Mouse (Mus musculus) activated CD4-positive, CD25-positive, alpha-beta regulatory T cell, adult 4 months (primary cell): ENCODE measurements around the gene Sema5b. TPM values are rescaled to one million over a fixed set of nuclear protein-coding genes. Genes with fewer than 3 reads are reported as not detected.

Experiments used
- ATAC-seq: one replicate; pipeline ENCODE4 v1.8.0; 2017
- polyA plus RNA-seq, 2 experiments: library from polyadenylated mRNA; unstranded; fragments of 100-300 nt; shearing (Covaris generic); gene quantifications; one replicate each; pipeline ENCODE4 v1.2.1; 2017

Gene Sema5b
- polyA plus RNA-seq: not detected

- ATAC-seq: no peak
Measured at GRCm38 (mm10) chr16:35541117-35541641, at the start of gene Sema5b. Sema5b (plus strand) TSS chr16:35541145.

- ATAC-seq: no peak
Measured at GRCm38 (mm10) chr16:35500342-35500741, 40.6 kb upstream of the Sema5b start.

DNA sequence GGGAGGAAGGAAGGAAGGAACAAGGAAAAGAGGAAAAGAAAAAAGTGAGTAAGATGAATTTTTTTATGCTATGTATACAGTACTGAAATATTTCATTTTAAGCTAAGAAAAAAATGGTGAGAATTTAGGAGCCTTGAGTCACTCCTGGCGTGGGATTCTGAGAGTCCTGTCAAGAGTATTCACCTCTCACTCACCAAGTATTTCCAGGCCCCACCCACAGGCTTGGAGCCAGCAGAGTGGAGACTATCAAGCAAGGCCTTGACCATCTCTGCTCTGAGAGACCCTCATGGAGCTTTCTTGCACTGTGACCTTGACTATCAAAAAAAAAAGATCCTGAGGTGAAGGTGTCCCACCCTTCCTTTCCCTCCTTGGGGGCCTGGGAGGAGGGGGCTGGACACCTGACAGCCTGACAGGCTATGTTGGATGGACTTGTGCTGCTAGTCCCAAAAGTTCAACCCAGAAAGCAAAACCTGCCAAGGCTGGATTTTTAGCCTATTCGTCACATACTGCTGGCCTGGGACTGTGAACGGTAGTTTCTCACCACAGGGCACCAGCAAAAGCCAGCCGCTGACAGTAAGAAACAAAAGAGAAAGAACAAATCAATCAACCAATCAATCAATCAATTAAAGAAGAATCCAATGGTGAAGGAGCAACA, 39.7 kb upstream of the Sema5b start:
- no peak for ATAC-seq

DNA sequence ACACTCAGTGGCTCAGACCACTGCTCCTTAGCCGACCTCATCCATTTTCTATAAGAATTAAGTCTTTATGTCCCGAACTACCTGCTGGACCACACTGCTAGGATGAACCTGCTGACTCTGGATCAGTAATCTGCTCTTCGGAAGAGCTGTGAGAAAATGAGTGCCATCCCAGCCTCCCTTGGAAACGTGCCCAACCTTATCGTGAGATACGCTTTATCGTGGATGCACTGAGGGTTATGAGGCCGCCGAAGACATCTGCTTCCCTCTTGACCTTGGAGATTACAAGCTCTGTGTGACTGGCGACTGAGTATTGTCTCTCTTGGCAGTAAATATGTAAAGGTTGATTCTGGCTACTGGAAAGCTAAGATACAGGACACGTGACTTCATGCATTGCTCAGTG, 38.5 kb upstream of the Sema5b start:
- ATAC-seq: no peak

- no peak for ATAC-seq
Measured at GRCm38 (mm10) chr16:35504266-35504665, 36.7 kb upstream of the Sema5b start.

DNA sequence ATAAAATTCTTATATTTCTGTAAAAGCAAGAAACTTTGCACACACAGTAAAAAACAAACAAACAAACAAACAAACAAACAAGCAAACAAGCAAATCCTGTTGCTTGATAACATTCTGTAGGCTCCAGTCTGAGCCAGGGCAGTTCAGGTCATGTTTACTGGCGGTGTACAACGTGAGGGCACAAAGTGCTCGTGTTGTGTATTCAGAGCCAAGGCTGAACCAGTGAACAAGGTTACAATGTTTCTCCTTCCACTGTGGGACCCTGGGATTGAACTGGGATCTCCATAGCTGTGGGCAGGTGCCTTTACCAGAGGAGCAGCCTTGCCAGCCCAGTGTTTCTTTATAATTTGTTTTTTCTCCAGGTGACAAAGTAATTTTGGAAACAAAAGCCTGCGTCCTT, 35.2 kb upstream of the Sema5b start:
- ATAC-seq: no peak

GRCm38 (mm10) chr16:35508581-35508980, 32.4 kb upstream of the Sema5b start:
- no peak for ATAC-seq

GRCm38 (mm10) chr16:35509331-35510070, 31.4 kb upstream of the Sema5b start:
- ATAC-seq: no peak

GRCm38 (mm10) chr16:35515977-35516612, 24.9 kb upstream of the Sema5b start:
- ATAC-seq: no peak

- ATAC-seq: no peak
Measured at GRCm38 (mm10) chr16:35517976-35518951, 22.7 kb upstream of the Sema5b start.

DNA sequence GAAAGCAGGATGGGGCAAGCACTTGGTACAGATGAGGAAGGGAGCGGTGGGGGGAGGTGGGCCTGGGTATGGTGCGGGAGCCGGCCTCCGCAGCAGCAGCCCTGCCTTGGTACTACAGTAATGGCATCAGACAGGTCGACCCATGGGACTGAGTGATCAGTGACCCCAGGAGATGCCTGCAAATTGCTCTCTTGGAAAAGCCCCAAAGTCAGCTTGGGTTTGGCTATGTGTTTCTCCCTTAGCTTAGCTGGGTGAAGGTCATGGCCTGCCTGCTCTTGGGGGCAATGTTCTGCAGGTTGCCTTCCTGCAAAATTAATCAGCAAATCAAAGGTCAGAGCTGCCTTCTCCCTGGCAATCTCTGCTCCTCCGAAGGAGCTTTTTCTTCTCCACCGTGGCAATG, 21.7 kb upstream of the Sema5b start:
- ATAC-seq: no peak

DNA sequence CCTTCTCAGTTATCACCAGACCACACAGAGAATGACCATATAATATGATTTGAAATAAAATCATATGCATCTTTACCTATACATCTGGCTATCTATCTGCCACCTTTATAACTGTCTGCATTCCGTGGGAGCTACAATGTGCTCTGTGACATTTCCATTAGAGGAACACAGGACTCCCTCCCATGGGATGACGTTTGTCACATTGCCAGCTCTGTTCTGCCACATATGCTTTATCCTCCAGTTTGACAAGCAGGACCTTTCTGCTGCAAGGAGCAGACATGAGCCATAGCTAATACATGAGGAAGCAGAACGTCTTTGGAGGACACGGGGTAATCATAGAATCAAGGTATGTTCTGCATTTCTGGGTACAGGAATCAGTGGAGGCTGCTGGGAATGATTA, 16.7 kb upstream of the Sema5b start:
- no peak for ATAC-seq

DNA sequence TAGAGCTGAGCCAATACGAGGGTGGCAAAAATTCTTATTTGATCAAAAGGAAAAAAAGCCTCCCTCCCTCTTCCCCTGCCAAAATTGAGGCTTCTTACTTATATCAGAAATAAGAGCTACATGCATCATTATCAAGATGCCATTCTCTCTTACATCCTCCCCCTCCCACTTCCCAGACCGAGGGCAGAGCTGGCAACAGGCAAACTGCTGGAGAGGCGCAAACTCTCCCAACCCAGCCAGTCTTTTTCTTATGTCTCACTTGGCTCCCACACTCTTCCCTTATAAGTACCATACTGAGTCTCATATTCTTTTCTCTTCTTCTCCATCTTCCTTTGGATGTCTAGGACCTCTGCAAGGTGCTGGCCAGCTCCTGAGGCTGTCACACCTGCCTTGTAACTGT, 6.3 kb upstream of the Sema5b start:
- ATAC-seq: no peak

DNA sequence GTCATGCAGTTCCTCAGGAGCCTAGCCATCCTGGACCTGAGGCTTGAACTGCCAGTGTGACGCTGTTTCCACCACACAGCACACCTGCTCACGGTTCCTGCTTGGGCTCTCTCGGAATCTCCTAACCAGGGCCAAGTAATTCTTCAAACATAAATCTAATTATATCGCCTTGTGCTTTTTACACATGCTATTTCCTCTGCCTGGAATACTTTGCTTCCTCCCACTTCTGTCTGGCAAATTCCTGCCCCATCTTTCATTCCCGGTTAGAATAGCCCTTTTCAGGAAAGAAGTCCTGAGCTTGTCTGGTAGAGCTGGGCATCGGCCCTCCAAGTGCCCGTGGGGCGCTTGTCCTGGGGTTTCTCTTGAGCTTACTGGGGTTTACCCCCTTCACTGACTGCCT, 3.3 kb upstream of the Sema5b start:
- no peak for ATAC-seq

- no peak for ATAC-seq
Measured at GRCm38 (mm10) chr16:35539041-35539440, 1.9 kb upstream of the Sema5b start.

DNA sequence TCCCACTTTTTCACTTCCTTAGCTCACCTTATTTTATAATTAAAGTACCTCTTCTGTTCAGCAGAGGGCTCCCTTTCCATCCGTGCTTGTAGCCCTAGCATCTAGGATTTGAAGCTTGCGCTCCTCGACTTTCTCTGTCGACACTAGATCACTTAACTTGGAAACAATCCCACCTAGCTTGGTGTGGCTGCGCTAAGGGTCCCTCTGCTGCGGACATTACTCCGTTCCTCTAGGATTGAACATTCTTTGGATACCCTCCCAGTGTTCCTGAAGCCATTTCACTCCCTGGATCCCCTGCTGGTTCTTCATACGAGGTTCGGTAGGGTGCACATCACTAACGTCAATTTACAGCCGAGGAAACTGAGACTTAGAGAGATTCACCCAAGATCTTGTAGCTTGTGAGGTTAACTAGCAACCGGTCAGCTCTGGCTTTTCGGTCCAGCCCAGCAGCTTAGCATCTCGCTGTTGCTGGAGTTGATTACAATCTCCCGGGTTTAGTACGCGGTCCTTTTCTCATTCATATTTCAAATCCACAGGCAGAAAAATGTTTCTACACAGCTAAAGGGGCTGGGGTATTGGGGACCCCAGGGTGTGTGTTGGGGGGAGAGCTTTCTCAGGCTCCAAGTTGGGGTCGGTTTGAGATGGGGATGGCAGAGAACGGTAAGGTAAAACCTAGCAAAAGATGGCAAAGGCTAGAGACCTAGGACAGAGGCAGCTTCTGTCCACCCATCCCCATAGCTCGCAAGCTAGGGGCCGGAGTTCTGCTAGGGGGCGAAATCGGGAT, 420 bp upstream of the Sema5b start:
- ATAC-seq: no peak

DNA sequence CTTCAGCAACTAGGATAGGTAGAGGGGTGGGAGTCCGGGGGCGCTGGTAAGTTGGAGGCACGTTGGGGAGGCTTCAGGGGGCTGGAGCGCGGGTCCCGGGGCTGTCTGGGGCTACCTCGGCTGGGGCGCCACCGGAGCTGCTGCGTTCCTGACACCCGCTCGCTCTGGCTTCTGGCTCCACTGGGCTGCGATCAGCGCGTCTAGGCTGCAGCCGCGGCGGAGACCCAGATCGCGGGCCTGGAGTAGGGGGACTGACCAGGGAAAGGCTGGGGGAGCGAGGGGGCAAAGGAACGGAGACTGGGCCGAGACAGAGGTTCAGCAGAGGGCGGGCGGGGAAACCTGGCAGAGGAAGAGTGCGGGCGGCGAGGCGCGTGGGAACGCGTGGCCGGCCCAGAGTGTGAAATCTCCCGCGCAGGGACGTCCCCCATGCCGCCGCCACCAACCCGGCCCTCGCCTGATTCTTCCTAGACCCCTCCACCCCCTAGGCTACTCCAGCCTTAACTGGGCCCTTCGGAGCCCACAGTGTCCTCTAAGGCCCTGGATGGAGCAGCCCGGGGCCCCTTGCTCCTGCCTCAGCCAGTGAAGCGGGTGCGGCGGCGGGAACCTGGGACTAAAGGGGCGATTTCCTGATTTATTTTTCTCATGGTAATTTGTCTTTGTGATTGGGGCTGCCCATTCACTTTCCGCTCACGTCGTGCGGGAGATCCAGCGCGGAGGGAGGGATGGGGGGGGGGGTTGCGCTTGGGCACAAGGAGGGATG, 896 bp downstream of the Sema5b start:
- no peak for ATAC-seq

DNA sequence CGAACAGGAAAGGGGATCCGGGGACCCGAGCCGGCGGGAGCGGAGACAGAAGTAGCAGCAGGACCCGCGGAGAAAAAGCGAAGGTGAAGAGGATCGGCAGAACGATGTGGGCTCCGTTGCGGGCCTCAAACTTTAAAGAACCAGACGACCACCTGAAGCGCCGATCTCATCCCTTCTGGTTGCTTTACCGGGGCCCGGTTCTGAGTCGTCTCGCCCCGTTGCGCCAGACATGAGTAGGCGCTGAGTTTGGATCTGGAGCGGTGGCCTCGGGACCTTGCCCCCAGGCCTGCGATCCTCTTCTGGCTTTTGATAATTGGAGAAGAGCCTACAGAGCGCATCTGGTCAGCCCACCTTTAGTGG, 1.5 kb downstream of the Sema5b start:
- ATAC-seq: no peak

DNA sequence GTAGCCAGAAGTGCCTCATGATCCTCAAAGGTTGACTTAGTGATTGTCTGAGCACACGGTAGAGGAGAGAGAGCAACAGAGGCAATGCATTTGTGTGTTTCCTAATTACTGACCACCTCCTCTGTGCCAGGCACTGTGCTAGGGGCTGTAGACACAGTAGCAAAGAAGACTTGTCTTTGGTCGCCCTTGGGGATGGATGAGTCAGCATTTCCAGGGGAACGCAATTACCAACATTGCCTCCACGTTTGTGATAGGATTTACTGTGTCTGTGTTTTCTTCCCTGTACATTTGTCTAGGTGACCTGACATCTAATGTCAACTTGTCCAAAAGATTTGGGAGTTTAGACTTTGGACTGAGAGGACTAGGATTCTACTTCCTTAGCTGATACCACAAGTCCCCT, 4.8 kb downstream of the Sema5b start:
- no peak for ATAC-seq

- no peak for ATAC-seq
Measured at GRCm38 (mm10) chr16:35547966-35548365, 7.0 kb downstream of the Sema5b start.

- ATAC-seq: no peak
Measured at GRCm38 (mm10) chr16:35549354-35549753, 8.4 kb downstream of the Sema5b start.
